Mouse (Mus musculus): ENCODE data around the gene Phlda3. TPM values are rescaled to one million over a fixed set of nuclear protein-coding genes. Genes with fewer than 3 reads are reported as not detected.

Gene Phlda3
- 46.4 TPM for polyA plus RNA-seq (2015; fragmentation: Illumina TruSeq; extraction: RNeasy Lipid Tissue Mini Kit (QIAGEN cat#74804); ENCODE audit: low read depth, low replicate concordance)

GRCm38 (mm10) chr1:135765645-135766591, at the start of gene Phlda3:
Gene Phlda3, plus strand, starts transcription at chr1:135766119.

GRCm38 (mm10) chr1:135719983-135720382, 45.9 kb upstream of the Phlda3 start, which contains the start of gene Csrp1:
Gene Csrp1, plus strand, starts transcription at chr1:135720061.

DNA sequence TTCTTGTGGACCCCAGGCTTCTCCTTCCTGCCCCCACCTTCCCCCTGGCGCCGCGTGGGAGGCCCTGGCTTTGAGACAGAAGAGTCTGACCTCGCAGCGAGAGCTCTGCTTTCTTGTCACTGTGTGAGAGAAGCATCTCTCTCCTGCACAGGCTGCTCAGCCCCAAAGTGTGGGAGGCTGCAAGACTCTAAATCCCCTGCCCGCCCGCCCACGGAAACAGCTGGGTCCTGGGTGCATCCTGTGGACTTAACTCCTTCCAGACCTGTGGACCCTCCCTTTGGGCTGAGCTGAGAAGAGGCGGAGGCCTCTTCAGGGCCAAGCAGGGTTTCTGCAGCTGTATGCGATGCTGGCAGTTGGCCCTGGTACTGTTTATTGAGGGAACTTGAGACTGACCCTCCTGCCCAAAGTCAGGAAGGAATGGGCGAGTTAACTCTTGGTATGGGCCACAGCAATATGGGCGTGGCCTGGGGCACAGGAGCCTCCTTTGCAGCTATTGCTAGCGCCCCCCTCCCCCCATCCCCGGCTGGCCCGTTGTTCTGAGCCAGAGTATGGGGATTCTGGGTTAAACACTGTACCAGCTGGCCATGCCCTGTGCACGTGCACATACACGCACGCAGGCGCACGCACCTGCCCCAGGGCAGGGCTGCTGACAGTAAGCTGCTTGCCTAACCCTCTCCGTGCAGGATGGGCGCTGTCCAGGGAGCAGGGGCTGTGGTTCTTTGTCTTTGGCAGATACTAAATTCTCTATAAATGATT, 13.0 kb downstream of the Phlda3 start, which contains the start of gene Tnni1:
TSS of gene Tnni1 (plus strand) at position 655 of the 756 bp plus-strand sequence.

DNA sequence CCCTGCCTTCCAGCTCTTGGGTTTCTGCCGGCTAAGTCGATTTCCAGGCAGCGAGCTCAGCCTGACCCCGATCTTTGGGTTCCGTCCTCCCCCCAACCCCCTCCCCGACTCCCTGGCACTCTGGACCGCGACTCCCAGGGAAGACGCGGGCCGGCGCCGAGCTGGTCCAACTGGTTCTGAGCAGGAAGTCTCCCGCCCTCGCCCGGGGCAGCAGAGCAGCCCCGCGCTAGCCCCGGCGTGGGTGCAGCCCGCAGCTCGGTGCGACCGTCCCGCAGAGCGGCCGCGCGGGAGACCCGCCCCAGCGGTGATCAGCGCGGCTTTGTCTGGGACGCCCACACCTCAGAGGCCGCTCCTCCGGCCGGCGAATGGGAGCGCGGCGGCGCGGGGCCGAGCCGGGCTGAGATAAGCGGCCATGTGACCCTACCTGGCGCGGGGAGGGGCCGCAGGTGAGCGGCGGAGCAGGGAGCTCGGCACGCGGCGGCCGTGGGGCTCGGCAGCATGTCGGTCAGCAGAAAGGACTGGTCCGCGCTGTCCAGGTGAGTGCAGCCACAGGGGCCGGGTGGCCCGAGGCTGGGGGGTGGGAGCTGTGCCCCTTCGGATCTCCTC, 52.7 kb downstream of the Phlda3 start, which contains the start of gene Lad1:
TSS of gene Lad1 (plus strand) at position 118 of the 606 bp plus-strand sequence.

Other genes with a start within 250 kb of the Phlda3 start
- 32.9 TPM for gene Nav1, start 158.8 kb upstream of the Phlda3 start, polyA plus RNA-seq (2015; fragmentation: Illumina TruSeq; extraction: RNeasy Lipid Tissue Mini Kit (QIAGEN cat#74804); ENCODE audit: low read depth, low replicate concordance)
- 495 TPM for gene Csrp1, start 46.1 kb upstream of the Phlda3 start, polyA plus RNA-seq (2015; fragmentation: Illumina TruSeq; extraction: RNeasy Lipid Tissue Mini Kit (QIAGEN cat#74804); ENCODE audit: low read depth, low replicate concordance)
- gene Tnni1, start 13.3 kb downstream of the Phlda3 start, polyA plus RNA-seq (2015; fragmentation: Illumina TruSeq; extraction: RNeasy Lipid Tissue Mini Kit (QIAGEN cat#74804); ENCODE audit: low read depth, low replicate concordance) = 14.4 TPM
- gene Lad1, start 52.5 kb downstream of the Phlda3 start, polyA plus RNA-seq (2015; fragmentation: Illumina TruSeq; extraction: RNeasy Lipid Tissue Mini Kit (QIAGEN cat#74804); ENCODE audit: low read depth, low replicate concordance) = 1.5 TPM
- 8.5 TPM for gene Tnnt2, start 70.2 kb downstream of the Phlda3 start, polyA plus RNA-seq (2015; fragmentation: Illumina TruSeq; extraction: RNeasy Lipid Tissue Mini Kit (QIAGEN cat#74804); ENCODE audit: low read depth, low replicate concordance)
- 0.22 TPM for gene Pkp1, start 153.1 kb downstream of the Phlda3 start, polyA plus RNA-seq (2015; fragmentation: Illumina TruSeq; extraction: RNeasy Lipid Tissue Mini Kit (QIAGEN cat#74804); ENCODE audit: low read depth, low replicate concordance)
- 9.1 TPM for gene Igfn1, start 240.2 kb downstream of the Phlda3 start, polyA plus RNA-seq (2015; fragmentation: Illumina TruSeq; extraction: RNeasy Lipid Tissue Mini Kit (QIAGEN cat#74804); ENCODE audit: low read depth, low replicate concordance)
- gene Tmem9, start 242.0 kb downstream of the Phlda3 start, polyA plus RNA-seq (2015; fragmentation: Illumina TruSeq; extraction: RNeasy Lipid Tissue Mini Kit (QIAGEN cat#74804); ENCODE audit: low read depth, low replicate concordance) = 102 TPM

Measured in brain, adult 10 weeks (tissue).